Mouse (Mus musculus): ENCODE measurements around the gene Nolc1. TPM values are rescaled to one million over a fixed set of nuclear protein-coding genes. Genes with fewer than 3 reads are reported as not detected.

The Nolc1 gene
- polyA plus RNA-seq, 1 experiment = 4.3 TPM

- no peaks in the 10 kb centered on the region for H3K27me3 ChIP-seq (ENCODE audit: control insufficient read depth, insufficient read depth, low read length)
- TF ChIP-seq POLR2A (IDR thresholded peaks at IDR 0.05; ENCODE audit: low read depth, low read length) (no peak), CTCF (IDR thresholded peaks at IDR 0.05; ENCODE audit: extremely low read depth, insufficient read length, insufficient replicate concordance, low read depth, low read length) (no peak)
- H3K4me1 ChIP-seq (ENCODE audit: control insufficient read depth, insufficient read depth, insufficient read length, low read length) = no peaks in the 10 kb centered on the region
- H3K36me3 ChIP-seq (ENCODE audit: control insufficient read depth, insufficient read depth, low read length) = no peaks in the 10 kb centered on the region
- H3K27ac ChIP-seq (ENCODE audit: insufficient read depth, low read depth, low read length) = no peak overlapping the region; the same call in 1 of the 2 replicates
- peak overlapping the region; percentile 17; the same call in 1 of the 2 replicates for H3K4me3 ChIP-seq (ENCODE audit: low read depth, low read length)
- WGBS = 3% methylated on average over 11 of the region's 11 CpGs
Observed at GRCm38 (mm10) chr19:46055752-46056387, 19.8 kb upstream of the Nolc1 start.

GRCm38 (mm10) chr19:46056388-46056946 lies 19.2 kb upstream of the Nolc1 start:
- no peak for TF ChIP-seq CTCF (IDR thresholded peaks at IDR 0.05; ENCODE audit: extremely low read depth, insufficient read length, insufficient replicate concordance, low read depth, low read length)
- 0 out of 2 replicates have a peak, but pooled peaks have one; percentile 47 for TF ChIP-seq POLR2A (IDR thresholded peaks at IDR 0.05; ENCODE audit: low read depth, low read length)
- Histone ChIP-seq H3K36me3 (ENCODE audit: control insufficient read depth, insufficient read depth, low read length) (no peaks in the 10 kb centered on the region), H3K27me3 (ENCODE audit: control insufficient read depth, insufficient read depth, low read length) (no peaks in the 10 kb centered on the region), H3K27ac (ENCODE audit: insufficient read depth, low read depth, low read length) (peak overlapping the region; percentile 87), H3K4me1 (ENCODE audit: control insufficient read depth, insufficient read depth, insufficient read length, low read length) (no peaks in the 10 kb centered on the region), H3K4me3 (ENCODE audit: low read depth, low read length) (peak overlapping the region; percentile 90)
- WGBS = under 1% methylated on average over 52 of the region's 52 CpGs

- H3K27ac ChIP-seq (ENCODE audit: insufficient read depth, low read depth, low read length) = peak overlapping the region; percentile 87
- under 1% methylated on average over 42 of the region's 42 CpGs for whole genome bisulfite sequencing
- peak; percentile 8; the same call in 1 of the 2 replicates for TF ChIP-seq CTCF (IDR thresholded peaks at IDR 0.05; ENCODE audit: extremely low read depth, insufficient read length, insufficient replicate concordance, low read depth, low read length)
- TF ChIP-seq POLR2A (IDR thresholded peaks at IDR 0.05; ENCODE audit: low read depth, low read length) = no peak
Observed at GRCm38 (mm10) chr19:46056947-46057607, 18.6 kb upstream of the Nolc1 start.

GRCm38 (mm10) chr19:46058466-46058865 lies 17.2 kb upstream of the Nolc1 start:
- WGBS = 89% methylated on average over 7 of the region's 7 CpGs
- Histone ChIP-seq H3K4me1 (ENCODE audit: control insufficient read depth, insufficient read depth, insufficient read length, low read length) (no peaks in the 10 kb centered on the region), H3K36me3 (ENCODE audit: control insufficient read depth, insufficient read depth, low read length) (peaks cover 17% of the 10 kb centered on the region), H3K4me3 (ENCODE audit: low read depth, low read length) (no peak overlapping the region), H3K27ac (ENCODE audit: insufficient read depth, low read depth, low read length) (no peak overlapping the region), H3K27me3 (ENCODE audit: control insufficient read depth, insufficient read depth, low read length) (no peaks in the 10 kb centered on the region)
- TF ChIP-seq POLR2A (IDR thresholded peaks at IDR 0.05; ENCODE audit: low read depth, low read length) (no peak), CTCF (IDR thresholded peaks at IDR 0.05; ENCODE audit: extremely low read depth, insufficient read length, insufficient replicate concordance, low read depth, low read length) (no peak)

More at GRCm38 (mm10) chr19:46056947-46057607, 18.6 kb upstream of the Nolc1 start:
- H3K4me3 ChIP-seq (ENCODE audit: low read depth, low read length) = peak overlapping the region; percentile 90
- H3K4me1 ChIP-seq (ENCODE audit: control insufficient read depth, insufficient read depth, insufficient read length, low read length) = no peaks in the 10 kb centered on the region
- no peaks in the 10 kb centered on the region for H3K27me3 ChIP-seq (ENCODE audit: control insufficient read depth, insufficient read depth, low read length)
- peaks cover 4% of the 10 kb centered on the region for H3K36me3 ChIP-seq (ENCODE audit: control insufficient read depth, insufficient read depth, low read length)

- Histone ChIP-seq H3K4me3 (ENCODE audit: low read depth, low read length) (no peak overlapping the region), H3K4me1 (ENCODE audit: control insufficient read depth, insufficient read depth, insufficient read length, low read length) (no peaks in the 10 kb centered on the region), H3K27me3 (ENCODE audit: control insufficient read depth, insufficient read depth, low read length) (no peaks in the 10 kb centered on the region), H3K27ac (ENCODE audit: insufficient read depth, low read depth, low read length) (no peak overlapping the region), H3K36me3 (ENCODE audit: control insufficient read depth, insufficient read depth, low read length) (peaks cover 41% of the 10 kb centered on the region)
- WGBS = 25% methylated on average over 6 of the region's 6 CpGs
- TF ChIP-seq CTCF (IDR thresholded peaks at IDR 0.05; ENCODE audit: extremely low read depth, insufficient read length, insufficient replicate concordance, low read depth, low read length) (no peak), POLR2A (IDR thresholded peaks at IDR 0.05; ENCODE audit: low read depth, low read length) (no peak)
Observed at GRCm38 (mm10) chr19:46060845-46061244, 14.8 kb upstream of the Nolc1 start.

- no peaks in the 10 kb centered on the region for H3K4me1 ChIP-seq (ENCODE audit: control insufficient read depth, insufficient read depth, insufficient read length, low read length)
- no peak overlapping the region for H3K27ac ChIP-seq (ENCODE audit: insufficient read depth, low read depth, low read length)
- H3K4me3 ChIP-seq (ENCODE audit: low read depth, low read length) = no peak overlapping the region
- peaks cover 80% of the 10 kb centered on the region for H3K36me3 ChIP-seq (ENCODE audit: control insufficient read depth, insufficient read depth, low read length)
- no peaks in the 10 kb centered on the region for H3K27me3 ChIP-seq (ENCODE audit: control insufficient read depth, insufficient read depth, low read length)
- TF ChIP-seq POLR2A (IDR thresholded peaks at IDR 0.05; ENCODE audit: low read depth, low read length) (no peak), CTCF (IDR thresholded peaks at IDR 0.05; ENCODE audit: extremely low read depth, insufficient read length, insufficient replicate concordance, low read depth, low read length) (no peak)
- 85% methylated on average over 10 of the region's 10 CpGs for WGBS
Observed at GRCm38 (mm10) chr19:46068054-46068453, 7.6 kb upstream of the Nolc1 start.

- no peak overlapping the region for H3K27ac ChIP-seq (ENCODE audit: insufficient read depth, low read depth, low read length)
- TF ChIP-seq CTCF (IDR thresholded peaks at IDR 0.05; ENCODE audit: extremely low read depth, insufficient read length, insufficient replicate concordance, low read depth, low read length) (no peak), POLR2A (IDR thresholded peaks at IDR 0.05; ENCODE audit: low read depth, low read length) (no peak)
- no peaks in the 10 kb centered on the region for H3K4me1 ChIP-seq (ENCODE audit: control insufficient read depth, insufficient read depth, insufficient read length, low read length)
- 82% methylated on average over 7 of the region's 7 CpGs for WGBS
- no peak overlapping the region for H3K4me3 ChIP-seq (ENCODE audit: low read depth, low read length)
- no peaks in the 10 kb centered on the region for H3K27me3 ChIP-seq (ENCODE audit: control insufficient read depth, insufficient read depth, low read length)
- peaks cover 29% of the 10 kb centered on the region for H3K36me3 ChIP-seq (ENCODE audit: control insufficient read depth, insufficient read depth, low read length)
Observed at GRCm38 (mm10) chr19:46073285-46073684, 2.4 kb upstream of the Nolc1 start.
